Mouse (Mus musculus) CH12.LX (cell line): ENCODE measurements around the gene Creb5.

Experiments used
- BHLHE40 ChIP-seq: IDR thresholded peaks from 2 replicates; pipeline ENCODE4 v1.6.1; 2011; ENCODE audit warnings: mild to moderate bottlenecking, low read depth, low read length, improper control_type of control experiment
- SIN3A ChIP-seq: IDR thresholded peaks from 2 replicates; pipeline ENCODE4 v1.6.1; 2012; ENCODE audit warnings: low read length, improper control_type of control experiment, inconsistent platforms
- TBP ChIP-seq: conservative IDR thresholded peaks from 2 replicates; pipeline ENCODE4 v1.6.1; 2011; ENCODE audit warnings: low read depth, low read length, improper control_type of control experiment
- TCF12 ChIP-seq: IDR thresholded peaks from 2 replicates; pipeline ENCODE4 v1.6.1; 2014; ENCODE audit warnings: low read depth, mild to moderate bottlenecking, inconsistent platforms, low read length, improper control_type of control experiment

GRCm38 (mm10) chr6:53716013-53716412 is 428.9 kb downstream of the Creb5 start:
- TF ChIP-seq TBP (no peak), TCF12 (no peak), SIN3A (no peak), BHLHE40 (no peak)
